Mouse (Mus musculus) adrenal gland, postnatal 36 days (tissue): ENCODE measurements around the gene Swi5. TPM values are rescaled to one million over a fixed set of nuclear protein-coding genes. Genes with fewer than 3 reads are reported as not detected.
"Not testable (repeated sequence)": the region's sequence is repeated elsewhere in the genome, so short reads cannot be mapped to it uniquely, and the experiment has no call there.

Experiments used
- DNase-seq, 2 experiments: peaks; one replicate each; pipeline ENCODE4 v3.0.0; 2021; ENCODE audit warnings: mixed read lengths in 1 of 2
- total RNA-seq, 2 experiments: library from RNA; stranded (reverse); gene quantifications; 2 replicates each; pipeline ENCODE4 v1.2.3; 2021

Gene Swi5
- total RNA-seq, 2 experiments from 2014 or later, result 289 to 304 TPM

- no peak for DNase-seq
Observed at GRCm38 (mm10) chr2:32311443-32312317, 23.8 kb upstream of the Swi5 start.

- DNase-seq, result no peak
Observed at GRCm38 (mm10) chr2:32310096-32310845, 22.4 kb upstream of the Swi5 start.

- no peak for DNase-seq
Observed at GRCm38 (mm10) chr2:32308870-32309568, 21.1 kb upstream of the Swi5 start.

GRCm38 (mm10) chr2:32307941-32308760 is 20.3 kb upstream of the Swi5 start:
- peak; percentile 48 to 65 for DNase-seq

- no peak for DNase-seq
Observed at GRCm38 (mm10) chr2:32307247-32307798, 19.4 kb upstream of the Swi5 start.

GRCm38 (mm10) chr2:32306176-32306575 is 18.3 kb upstream of the Swi5 start:
- DNase-seq, result no peak

- DNase-seq, result no peak
Observed at GRCm38 (mm10) chr2:32305668-32306067, 17.8 kb upstream of the Swi5 start.

- peak; percentile 65 to 77 for DNase-seq
Observed at GRCm38 (mm10) chr2:32304145-32304832, 16.4 kb upstream of the Swi5 start.

- DNase-seq, result no peak
Observed at GRCm38 (mm10) chr2:32302952-32303351, 15.1 kb upstream of the Swi5 start.

- DNase-seq, result no peak
Observed at GRCm38 (mm10) chr2:32299469-32299868, 11.6 kb upstream of the Swi5 start.

GRCm38 (mm10) chr2:32295842-32296241 is 8.0 kb upstream of the Swi5 start:
- not testable (repeated sequence) for DNase-seq

GRCm38 (mm10) chr2:32295285-32295684 is 7.4 kb upstream of the Swi5 start:
- no peak for DNase-seq

GRCm38 (mm10) chr2:32294348-32294747 is 6.5 kb upstream of the Swi5 start:
- peak; percentile 55 to 60 for DNase-seq

- no peak for DNase-seq
Observed at GRCm38 (mm10) chr2:32289578-32289977, 1.7 kb upstream of the Swi5 start.

- DNase-seq, result no peak
Observed at GRCm38 (mm10) chr2:32288371-32288931, 576 bp upstream of the Swi5 start.

GRCm38 (mm10) chr2:32287334-32287840 is 488 bp downstream of the Swi5 start, which contains the start of gene Golga2:
TSS of gene Golga2 (plus strand) at chr2:32287384.
- DNase-seq, result peak; percentile 38 to 49

- DNase-seq, result no peak
Observed at GRCm38 (mm10) chr2:32283986-32284385, 3.9 kb downstream of the Swi5 start.

GRCm38 (mm10) chr2:32282727-32283126 is 5.1 kb downstream of the Swi5 start:
- DNase-seq, result peak; percentile 83 to 87

- DNase-seq, result peak in 1 of 2 experiments; percentile 25
Observed at GRCm38 (mm10) chr2:32282289-32282688, 5.6 kb downstream of the Swi5 start.

GRCm38 (mm10) chr2:32275823-32276222 is 12.1 kb downstream of the Swi5 start:
- DNase-seq, result no peak
